Mouse (Mus musculus) heart, embryonic 13.5 days (tissue): ENCODE measurements around the gene Ppfia1. TPM values are rescaled to one million over a fixed set of nuclear protein-coding genes. Genes with fewer than 3 reads are reported as not detected.

Source experiments
- ATAC-seq: fragments of 200-750 bp; cut with Nextera tagmentation; 2 replicates; pipeline ENCODE4 v1.8.0; 2017; ENCODE audit warnings: moderate TSS enrichment; ENCODE audit not compliant: insufficient number of reproducible peaks, low FRiP score, low TSS enrichment; ENCODE audit errors: extremely low read depth
- H3K27ac ChIP-seq: fragments of 300-500 bp; sonication (generic); replicated peaks from 2 replicates; pipeline ENCODE4 v1.5.1; 2015; ENCODE audit warnings: moderate library complexity, mild to moderate bottlenecking, inconsistent platforms
- H3K27me3 ChIP-seq: fragments of 300-500 bp; sonication (generic); replicated peaks from 2 replicates; pipeline ENCODE4 v1.6.1; 2015; ENCODE audit warnings: mild to moderate bottlenecking, inconsistent platforms
- H3K36me3 ChIP-seq: fragments of 300-500 bp; sonication (generic); 2 replicates; pipeline ENCODE4 v1.6.1; 2015; ENCODE audit warnings: mild to moderate bottlenecking, inconsistent platforms
- H3K4me1 ChIP-seq: fragments of 300-500 bp; sonication (generic); 2 replicates; pipeline ENCODE4 v1.6.1; 2015; ENCODE audit warnings: inconsistent platforms
- H3K4me2 ChIP-seq: fragments of 300-500 bp; sonication (generic); 2 replicates; pipeline ENCODE4 v1.6.1; 2015; ENCODE audit warnings: inconsistent platforms, mild to moderate bottlenecking, moderate library complexity
- H3K4me3 ChIP-seq: fragments of 300-500 bp; sonication (generic); 2 replicates; pipeline ENCODE4 v1.5.1; 2015; ENCODE audit warnings: moderate library complexity, mild to moderate bottlenecking, inconsistent platforms
- H3K9ac ChIP-seq: fragments of 300-500 bp; sonication (generic); 2 replicates; pipeline ENCODE4 v1.6.1; 2015; ENCODE audit warnings: inconsistent platforms, mild to moderate bottlenecking, moderate library complexity
- H3K9me3 ChIP-seq: fragments of 300-500 bp; sonication (generic); 2 replicates; pipeline ENCODE4 v1.6.1; 2016; ENCODE audit warnings: inconsistent platforms
- WGBS: fragments of 180-500 bp; shearing (Covaris S2); methylation state at CpG from one replicate; pipeline ENCODE4 v1.1.7; 2015; ENCODE audit warnings: mixed read lengths; 5-methylcytosine and 5-hydroxymethylcytosine counted together
- polyA plus RNA-seq: library from polyadenylated mRNA; unstranded; fragments of >200 nt; fragmentation: Nextera tagmentation; extraction: Ambion mirVana; gene quantifications from 2 replicates; pipeline ENCODE4 v1.2.1, GENCODE M21; 2015

The Ppfia1 gene
- polyA plus RNA-seq, 1 experiment from 2014 or later, result 23.3 TPM

DNA sequence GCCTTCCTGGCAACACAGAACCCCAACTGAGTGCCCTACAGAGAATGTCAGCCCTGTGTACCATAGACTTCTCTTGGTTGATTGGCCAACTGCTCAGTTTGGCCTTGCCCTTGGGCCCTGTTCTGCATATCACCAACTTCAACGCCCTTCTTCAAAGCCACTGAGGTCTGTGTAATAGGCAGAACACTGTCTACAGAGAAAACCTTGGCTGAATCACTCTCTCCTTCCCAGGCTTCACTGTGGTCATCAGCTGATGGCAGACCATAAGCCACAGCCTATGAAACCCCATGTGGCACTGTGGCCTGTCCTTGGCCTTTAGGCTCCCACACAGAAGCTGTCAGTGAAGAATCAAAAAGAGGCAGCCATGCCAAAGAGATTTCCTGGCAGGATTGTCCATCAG is 94.6 kb downstream of the Ppfia1 start:
- H3K4me1 ChIP-seq, result no peaks in the 10 kb centered on the region
- no peaks in the 10 kb centered on the region for H3K27me3 ChIP-seq
- no peak for ATAC-seq
- no peaks in the 10 kb centered on the region for H3K9me3 ChIP-seq
- no peak overlapping the region for H3K4me2 ChIP-seq
- H3K36me3 ChIP-seq, result peaks cover 100% of the 10 kb centered on the region
- WGBS, result 85% methylated on average over 1 of the region's 1 CpGs
- H3K27ac ChIP-seq, result no peak overlapping the region
- H3K9ac ChIP-seq, result no peak overlapping the region
- no peak overlapping the region for H3K4me3 ChIP-seq

DNA sequence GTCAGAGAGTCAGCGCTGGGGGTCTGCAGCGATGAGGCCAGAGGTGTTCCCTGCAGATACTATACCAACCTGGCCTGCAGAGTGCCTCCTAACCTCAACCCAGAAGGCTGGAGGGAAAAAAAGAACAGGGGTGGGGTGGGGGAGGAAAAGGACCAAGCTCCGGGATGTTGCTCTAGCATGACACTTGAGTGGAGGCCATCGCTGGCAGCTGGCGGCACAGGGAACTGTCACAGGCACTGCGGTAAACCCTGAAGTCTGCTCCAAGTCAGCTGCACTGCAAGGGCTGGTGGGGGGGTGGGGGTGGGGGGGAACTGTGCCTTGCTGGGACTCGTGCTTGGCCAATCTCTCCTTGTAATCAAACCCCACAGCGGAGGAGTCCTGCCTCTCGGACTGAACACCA is 102.9 kb downstream of the Ppfia1 start:
- H3K4me1 ChIP-seq, result peaks cover 5% of the 10 kb centered on the region
- no peak overlapping the region for H3K27ac ChIP-seq
- H3K9ac ChIP-seq, result no peak overlapping the region
- H3K4me3 ChIP-seq, result no peak overlapping the region
- H3K27me3 ChIP-seq, result no peaks in the 10 kb centered on the region
- no peaks in the 10 kb centered on the region for H3K9me3 ChIP-seq
- 87% methylated on average over 9 of the region's 9 CpGs for WGBS
- no peak for ATAC-seq
- H3K36me3 ChIP-seq, result peaks cover 100% of the 10 kb centered on the region
- no peak overlapping the region for H3K4me2 ChIP-seq

DNA sequence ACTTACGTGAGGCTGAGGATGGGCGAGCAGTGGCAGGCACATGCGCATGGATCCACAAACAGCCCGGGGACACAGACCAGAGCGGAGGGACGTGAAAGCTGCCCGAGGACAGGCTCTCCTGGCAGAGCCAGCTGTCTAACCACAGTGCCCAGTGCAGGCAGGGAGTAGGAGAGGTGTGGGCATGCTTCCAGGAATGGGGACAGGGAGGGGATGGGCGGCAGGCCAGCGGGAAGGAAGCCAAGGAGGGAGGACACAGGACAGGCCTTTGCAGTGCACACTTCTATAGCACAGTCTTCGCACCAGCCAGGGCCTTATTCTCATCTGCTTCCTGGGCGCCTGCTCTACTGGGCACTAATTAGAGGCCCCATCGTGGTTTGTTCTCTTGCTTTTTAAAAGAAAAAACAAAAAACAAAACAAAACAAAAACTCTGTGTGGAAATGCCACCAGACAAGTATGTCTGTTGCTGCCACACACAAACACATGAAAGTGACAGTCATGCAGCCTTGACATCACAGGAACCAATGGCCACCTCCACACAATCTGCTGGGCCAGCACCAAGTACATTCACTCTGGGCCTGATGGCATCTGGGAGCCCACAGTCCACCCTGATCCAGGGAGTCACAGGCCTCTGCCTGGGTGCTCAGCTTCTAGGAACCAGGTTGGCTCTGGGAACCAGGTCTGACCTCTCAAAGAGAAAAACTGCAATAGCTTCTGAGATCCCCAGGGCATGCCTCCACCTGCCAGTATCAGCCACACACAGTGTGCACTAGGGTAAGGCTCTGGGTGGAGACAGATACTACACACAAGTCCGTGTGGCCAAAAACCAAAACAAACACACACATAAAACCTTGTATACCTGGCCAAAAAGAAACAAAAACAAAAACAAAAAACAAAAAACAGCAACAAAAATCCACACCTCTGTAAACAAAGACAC is 103.6 kb downstream of the Ppfia1 start:
- peak overlapping the region; percentile 30; the same call in 1 of the 2 replicates for H3K27ac ChIP-seq
- H3K27me3 ChIP-seq, result no peaks in the 10 kb centered on the region
- WGBS, result 80% methylated on average over 13 of the region's 13 CpGs
- peak; percentile 48; the same call in 1 of the 2 replicates for ATAC-seq
- no peak overlapping the region for H3K4me3 ChIP-seq
- no peaks in the 10 kb centered on the region for H3K9me3 ChIP-seq
- H3K4me1 ChIP-seq, result peaks cover 5% of the 10 kb centered on the region
- no peak overlapping the region for H3K9ac ChIP-seq
- no peak overlapping the region for H3K4me2 ChIP-seq
- peaks cover 100% of the 10 kb centered on the region for H3K36me3 ChIP-seq

DNA sequence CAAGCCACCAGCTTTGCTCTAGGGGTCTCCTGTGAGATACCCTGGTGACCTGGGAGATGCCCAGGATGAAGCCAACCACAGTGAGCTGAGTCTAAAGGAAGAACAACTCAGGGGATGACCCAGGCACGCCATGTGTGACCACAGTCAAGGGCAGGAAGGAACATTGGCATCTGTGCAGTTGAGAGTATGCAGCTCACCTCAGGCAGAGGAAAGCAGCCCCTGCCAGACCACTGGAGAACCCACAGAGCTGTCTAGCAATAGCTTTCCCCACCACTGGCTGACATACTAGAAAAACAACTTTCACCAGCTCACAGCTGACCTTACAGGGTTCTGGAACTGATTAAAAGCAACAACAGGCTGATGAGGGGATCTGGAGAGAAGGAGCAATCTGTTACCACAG is 105.3 kb downstream of the Ppfia1 start:
- H3K9me3 ChIP-seq, result no peaks in the 10 kb centered on the region
- peaks cover 5% of the 10 kb centered on the region for H3K4me1 ChIP-seq
- no peak overlapping the region for H3K9ac ChIP-seq
- no peak overlapping the region for H3K4me3 ChIP-seq
- peaks cover 100% of the 10 kb centered on the region for H3K36me3 ChIP-seq
- no peaks in the 10 kb centered on the region for H3K27me3 ChIP-seq
- 95% methylated on average over 1 of the region's 1 CpGs for WGBS
- no peak for ATAC-seq
- H3K27ac ChIP-seq, result no peak overlapping the region
- H3K4me2 ChIP-seq, result no peak overlapping the region

GRCm38 (mm10) chr7:144447146-144447545 is 106.4 kb downstream of the Ppfia1 start:
- Histone ChIP-seq H3K36me3 (peaks cover 100% of the 10 kb centered on the region), H3K4me2 (no peak overlapping the region), H3K27me3 (no peaks in the 10 kb centered on the region), H3K9me3 (no peaks in the 10 kb centered on the region), H3K27ac (no peak overlapping the region), H3K4me3 (no peak overlapping the region), H3K9ac (no peak overlapping the region), H3K4me1 (peaks cover 5% of the 10 kb centered on the region)
- 71% methylated on average over 3 of the region's 3 CpGs for WGBS
- no peak for ATAC-seq

GRCm38 (mm10) chr7:144444788-144445187 is 108.7 kb downstream of the Ppfia1 start:
- no peaks in the 10 kb centered on the region for H3K9me3 ChIP-seq
- H3K27me3 ChIP-seq, result no peaks in the 10 kb centered on the region
- no peak overlapping the region for H3K4me2 ChIP-seq
- H3K4me3 ChIP-seq, result no peak overlapping the region
- no peak for ATAC-seq
- H3K9ac ChIP-seq, result no peak overlapping the region
- 84% methylated on average over 7 of the region's 7 CpGs for WGBS
- no peak overlapping the region for H3K27ac ChIP-seq
- H3K4me1 ChIP-seq, result peaks cover under 1% of the 10 kb centered on the region; the same call in 1 of the 2 replicates
- H3K36me3 ChIP-seq, result peaks cover 100% of the 10 kb centered on the region

- Histone ChIP-seq H3K9me3 (no peaks in the 10 kb centered on the region), H3K27ac (no peak overlapping the region), H3K36me3 (peaks cover 100% of the 10 kb centered on the region), H3K4me1 (no peaks in the 10 kb centered on the region), H3K27me3 (no peaks in the 10 kb centered on the region), H3K9ac (no peak overlapping the region), H3K4me3 (no peak overlapping the region), H3K4me2 (no peak overlapping the region)
- ATAC-seq, result no peak
- WGBS, result 89% methylated on average over 4 of the region's 4 CpGs
These were observed 111.6 kb downstream of the Ppfia1 start for GRCm38 (mm10) chr7:144441976-144442375.

GRCm38 (mm10) chr7:144441466-144441865 is 112.1 kb downstream of the Ppfia1 start:
- H3K27ac ChIP-seq, result no peak overlapping the region
- no peak overlapping the region for H3K4me2 ChIP-seq
- no peak overlapping the region for H3K4me3 ChIP-seq
- no peaks in the 10 kb centered on the region for H3K27me3 ChIP-seq
- ATAC-seq, result no peak
- H3K9me3 ChIP-seq, result no peaks in the 10 kb centered on the region
- WGBS, result 86% methylated on average over 11 of the region's 11 CpGs
- no peaks in the 10 kb centered on the region for H3K4me1 ChIP-seq
- H3K36me3 ChIP-seq, result peaks cover 100% of the 10 kb centered on the region
- no peak overlapping the region for H3K9ac ChIP-seq

DNA sequence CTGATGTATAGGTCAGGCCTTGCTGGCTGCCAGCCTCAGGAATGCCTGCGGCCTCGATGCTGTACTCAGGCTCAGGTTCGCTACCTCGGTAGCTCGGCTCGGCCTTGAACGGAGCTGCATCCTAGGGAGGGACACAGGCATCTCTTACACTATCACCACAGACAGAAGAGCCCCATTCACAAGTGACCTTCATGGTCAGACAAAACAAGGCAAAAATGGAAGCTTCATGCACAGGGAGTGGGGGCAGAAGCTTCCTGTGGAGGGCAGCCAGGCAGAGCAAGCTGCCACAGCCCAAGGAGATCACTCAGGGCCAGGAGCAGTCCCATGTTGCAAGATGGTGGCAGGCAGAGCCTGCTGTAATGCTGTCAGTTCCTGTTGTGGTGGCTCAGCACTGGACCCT is 114.7 kb downstream of the Ppfia1 start:
- 91% methylated on average over 7 of the region's 7 CpGs for WGBS
- no peak overlapping the region for H3K4me2 ChIP-seq
- no peaks in the 10 kb centered on the region for H3K9me3 ChIP-seq
- H3K9ac ChIP-seq, result no peak overlapping the region
- H3K36me3 ChIP-seq, result peaks cover 85% of the 10 kb centered on the region
- H3K27ac ChIP-seq, result no peak overlapping the region
- no peak overlapping the region for H3K4me3 ChIP-seq
- no peak for ATAC-seq
- H3K4me1 ChIP-seq, result no peaks in the 10 kb centered on the region
- H3K27me3 ChIP-seq, result no peaks in the 10 kb centered on the region

DNA sequence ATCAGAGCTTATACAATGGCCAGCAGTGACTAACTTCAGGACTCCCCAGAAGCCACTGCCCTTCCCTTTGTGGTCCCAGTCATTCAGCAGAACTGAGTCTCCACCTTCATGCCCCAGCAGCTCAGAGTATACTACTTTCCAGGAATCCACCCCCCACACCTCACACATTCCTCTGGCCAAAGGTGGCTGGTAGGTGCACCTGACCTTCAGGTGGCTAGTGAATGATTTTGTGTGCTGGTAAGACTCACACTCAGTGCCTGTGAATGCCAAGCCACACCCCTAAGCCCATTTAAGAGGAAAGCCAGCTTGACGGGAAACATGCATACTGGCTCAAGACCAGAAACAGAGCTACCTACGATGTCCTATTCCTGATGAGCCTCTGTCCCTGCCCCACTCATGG is 120.6 kb downstream of the Ppfia1 start:
- WGBS, result 58% methylated on average over 2 of the region's 2 CpGs
- ATAC-seq, result no peak
- Histone ChIP-seq H3K36me3 (peaks cover 26% of the 10 kb centered on the region), H3K27ac (no peak overlapping the region), H3K27me3 (peaks cover 3% of the 10 kb centered on the region; the same call in 1 of the 2 replicates), H3K4me1 (no peaks in the 10 kb centered on the region), H3K4me2 (no peak overlapping the region), H3K9ac (no peak overlapping the region), H3K9me3 (no peaks in the 10 kb centered on the region), H3K4me3 (no peak overlapping the region)

DNA sequence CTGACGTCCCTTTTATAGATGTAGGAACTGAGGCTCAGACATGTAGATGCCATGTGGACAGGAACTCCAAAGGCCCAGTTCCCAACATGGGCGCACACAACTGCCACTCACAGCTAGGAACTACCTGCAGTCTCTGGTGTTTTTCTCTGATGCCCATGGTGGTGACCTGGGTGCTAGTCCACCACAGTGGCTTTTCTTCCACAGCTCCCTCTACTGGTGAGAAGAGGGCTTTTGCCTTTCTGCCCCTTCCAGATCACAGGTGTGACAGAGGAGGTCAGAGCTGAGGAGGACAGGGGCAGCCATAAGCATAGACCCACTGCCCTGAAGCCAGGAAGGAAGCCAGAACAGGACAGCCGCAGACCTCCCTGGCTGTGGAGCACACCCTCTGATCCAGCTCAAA is 126.1 kb downstream of the Ppfia1 start:
- ATAC-seq, result no peak
- H3K27ac ChIP-seq, result no peak overlapping the region
- H3K27me3 ChIP-seq, result peaks cover 18% of the 10 kb centered on the region; the same call in 1 of the 2 replicates
- H3K36me3 ChIP-seq, result no peaks in the 10 kb centered on the region
- WGBS, result 82% methylated on average over 3 of the region's 3 CpGs
- H3K9ac ChIP-seq, result no peak overlapping the region
- H3K4me1 ChIP-seq, result no peaks in the 10 kb centered on the region
- no peaks in the 10 kb centered on the region for H3K9me3 ChIP-seq
- no peak overlapping the region for H3K4me2 ChIP-seq
- H3K4me3 ChIP-seq, result no peak overlapping the region
